Mouse (Mus musculus) G1E (cell line): ENCODE data around the gene Perm1.

Experiments used
- CTCF ChIP-seq: IDR thresholded peaks from 2 replicates; pipeline ENCODE4 v1.5.1; 2012; ENCODE audit warnings: low read depth, low read length, inconsistent platforms, mixed read lengths
- GATA1 ChIP-seq: IDR thresholded peaks from 2 replicates; pipeline ENCODE4 v1.6.1; 2012; ENCODE audit warnings: borderline replicate concordance, low read length, inconsistent platforms, mixed read lengths
- GATA2 ChIP-seq: IDR thresholded peaks from 2 replicates; pipeline ENCODE4 v1.6.1; 2012; ENCODE audit warnings: low read depth, low read length, inconsistent platforms, borderline replicate concordance
- POLR2AphosphoS5 ChIP-seq: IDR thresholded peaks from 2 replicates; pipeline ENCODE4 v1.6.1; 2012; ENCODE audit warnings: low read depth, low read length, inconsistent platforms; ENCODE audit not compliant: insufficient replicate concordance
- TAL1 ChIP-seq: conservative IDR thresholded peaks from 2 replicates; pipeline ENCODE4 v1.6.1; 2012; ENCODE audit warnings: low read depth, low read length, inconsistent platforms, mixed read lengths

GRCm38 (mm10) chr4:156166477-156166876, 49.2 kb upstream of the Perm1 start:
- TF ChIP-seq CTCF (no peak), POLR2AphosphoS5 (no peak), GATA1 (no peak), TAL1 (no peak), GATA2 (no peak)
